Mouse (Mus musculus) kidney, adult 11 months (tissue): ENCODE data around the gene Aars2.
A peak's percentile ranks its signal among the peaks of the same experiment; 100 is the strongest.

Experiments used
- DNase-seq: peaks from one replicate; pipeline ENCODE4 v3.0.0; 2022

Aars2 gene

GRCm38 (mm10) chr17:45559732-45560525 is 53.3 kb downstream of the Aars2 start:
- DNase-seq = no peak

GRCm38 (mm10) chr17:45563216-45563615 is 56.6 kb downstream of the Aars2 start:
- no peak for DNase-seq

GRCm38 (mm10) chr17:45563655-45564530 is 57.3 kb downstream of the Aars2 start, which contains the start of gene Slc35b2:
Gene Slc35b2 (plus strand): TSS chr17:45563874.
- DNase-seq = peak; percentile 91

GRCm38 (mm10) chr17:45564531-45565084 is 58.0 kb downstream of the Aars2 start:
- DNase-seq = no peak

GRCm38 (mm10) chr17:45565103-45565502 is 58.5 kb downstream of the Aars2 start:
- no peak for DNase-seq

- no peak for DNase-seq
Measured at GRCm38 (mm10) chr17:45566031-45566359, 59.4 kb downstream of the Aars2 start.

- DNase-seq = no peak
Measured at GRCm38 (mm10) chr17:45566360-45567161, 59.9 kb downstream of the Aars2 start.

GRCm38 (mm10) chr17:45567162-45567601 is 60.5 kb downstream of the Aars2 start:
- no peak for DNase-seq

DNA sequence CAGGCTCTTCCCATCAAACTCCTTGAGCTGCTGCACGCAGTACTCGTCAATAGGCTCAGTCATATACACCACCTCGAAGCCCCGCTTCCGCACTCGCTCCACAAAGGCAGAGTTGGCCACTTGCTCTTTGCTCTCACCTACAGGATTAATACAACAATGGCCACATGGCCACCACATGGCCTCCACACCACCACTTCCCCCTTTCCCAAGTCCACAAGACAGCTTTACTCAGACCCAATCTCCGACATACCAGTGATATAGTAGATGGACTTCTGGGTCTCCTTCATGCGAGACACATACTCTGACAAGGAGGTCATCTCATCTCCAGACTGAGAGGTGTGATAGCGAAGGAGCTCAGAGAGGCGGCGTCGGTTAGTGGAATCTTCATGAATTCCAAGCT is 62.3 kb downstream of the Aars2 start:
- DNase-seq = no peak

GRCm38 (mm10) chr17:45569999-45570398 is 63.4 kb downstream of the Aars2 start:
- DNase-seq = no peak
